Mouse (Mus musculus): ENCODE data around the gene Arhgap10. TPM values are rescaled to one million over a fixed set of nuclear protein-coding genes. Genes with fewer than 3 reads are reported as not detected.

Gene Arhgap10
- polyA plus RNA-seq, 1 experiment from 2014 or later, result 36.8 TPM

DNA sequence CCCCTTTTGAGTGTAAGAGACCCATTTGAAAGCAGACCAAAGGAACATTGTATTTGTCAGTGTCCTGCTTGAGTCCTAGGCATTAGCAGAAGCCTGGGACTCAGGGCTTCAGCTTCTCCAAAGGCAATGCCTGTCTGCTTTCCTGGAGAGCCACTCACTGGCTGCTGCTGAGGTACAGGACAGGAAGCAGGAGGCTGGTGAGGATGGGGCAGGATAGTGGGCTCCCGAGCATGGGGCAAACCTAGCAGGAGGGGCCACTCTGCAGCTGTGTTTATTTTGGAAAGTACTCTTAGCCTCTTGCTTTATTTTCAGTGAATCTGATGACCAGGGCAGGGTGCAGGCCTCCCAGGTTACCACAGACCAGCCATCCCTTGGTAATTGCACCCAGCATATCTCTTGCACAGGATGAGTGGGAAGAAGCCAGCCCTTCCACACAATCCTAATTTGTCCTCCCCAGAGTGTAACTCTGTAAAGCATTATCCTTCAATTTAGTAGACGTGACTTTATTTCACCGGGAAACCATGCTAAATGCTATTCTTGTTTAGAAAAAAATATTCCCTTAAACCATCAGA, 303.8 kb downstream of the Arhgap10 start:
- 55% methylated on average over 3 of the region's 3 CpGs for WGBS
- H3K9me3 ChIP-seq, result no peaks in the 10 kb centered on the region
- no peak for ATAC-seq (ENCODE audit: insufficient number of reproducible peaks, insufficient read depth, low FRiP score, low TSS enrichment, low read depth)
- H3K27ac ChIP-seq, result no peak overlapping the region
- no peak overlapping the region for H3K4me2 ChIP-seq
- no peak overlapping the region for H3K9ac ChIP-seq (replicated peaks)
- H3K4me1 ChIP-seq (replicated peaks), result no peaks in the 10 kb centered on the region; the same call in 1 of the 2 replicates
- H3K36me3 ChIP-seq, result no peaks in the 10 kb centered on the region
- no peaks in the 10 kb centered on the region for H3K27me3 ChIP-seq
- H3K4me3 ChIP-seq (replicated peaks), result no peak overlapping the region

DNA sequence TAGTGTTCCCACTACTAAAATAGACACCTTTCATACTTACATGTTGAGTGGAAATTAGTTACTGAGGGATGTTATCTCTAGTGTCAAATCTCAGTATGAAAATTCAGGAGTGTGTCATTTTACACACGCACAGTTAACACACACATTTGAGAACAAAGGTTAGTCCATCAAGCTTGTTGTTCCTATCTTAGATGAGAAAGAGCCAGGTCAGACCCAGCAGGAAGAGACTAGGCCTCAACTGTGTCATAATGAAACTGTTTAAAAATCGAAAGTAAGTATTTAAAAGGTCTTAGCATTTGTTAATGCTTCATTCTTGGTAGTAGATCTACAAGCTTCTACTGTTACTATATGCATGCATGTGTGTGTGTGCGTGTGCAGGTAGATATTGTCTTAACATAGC, 308.5 kb downstream of the Arhgap10 start:
- no peak for ATAC-seq (ENCODE audit: insufficient number of reproducible peaks, insufficient read depth, low FRiP score, low TSS enrichment, low read depth)
- no peak overlapping the region for H3K4me3 ChIP-seq (replicated peaks)
- no peak overlapping the region for H3K27ac ChIP-seq
- no peaks in the 10 kb centered on the region for H3K9me3 ChIP-seq
- H3K36me3 ChIP-seq, result no peaks in the 10 kb centered on the region
- H3K27me3 ChIP-seq, result no peaks in the 10 kb centered on the region
- H3K4me2 ChIP-seq, result no peak overlapping the region
- H3K4me1 ChIP-seq (replicated peaks), result no peaks in the 10 kb centered on the region; the same call in 1 of the 2 replicates
- H3K9ac ChIP-seq (replicated peaks), result no peak overlapping the region
- 90% methylated on average over 3 of the region's 3 CpGs for WGBS

Other genes with a start within 250 kb of the Arhgap10 start
- 24.2 and 24.8 TPM in 2 replicates for gene Prmt9, start 31.4 kb upstream of the Arhgap10 start, polyA plus RNA-seq (2016; fragmentation: Nextera tagmentation; extraction: Ambion mirVana)
- gene Tmem184c, start 92.7 kb upstream of the Arhgap10 start, polyA plus RNA-seq (2016; fragmentation: Nextera tagmentation; extraction: Ambion mirVana), result 39.0 and 39.3 TPM in 2 replicates
- gene Ednra, start 206.5 kb upstream of the Arhgap10 start, polyA plus RNA-seq (2016; fragmentation: Nextera tagmentation; extraction: Ambion mirVana), result 43.5 and 50.5 TPM in 2 replicates